Mouse (Mus musculus) C2C12 (cell line): ENCODE results near the gene Calm3. TPM values are rescaled to one million over a fixed set of nuclear protein-coding genes. Genes with fewer than 3 reads are reported as not detected.

ENCODE experiments used
- H3K27me3 ChIP-seq: one replicate; pipeline ENCODE4 v1.6.1; 2011; ENCODE audit not compliant: control insufficient read depth, insufficient read depth, insufficient read length
- H3K36me3 ChIP-seq: one replicate; pipeline ENCODE4 v1.6.1; 2011; ENCODE audit not compliant: control insufficient read depth, insufficient read depth
- H3K4me3 ChIP-seq: one replicate; pipeline ENCODE4 v1.5.1; 2011; ENCODE audit warnings: mild to moderate bottlenecking, control low read depth; ENCODE audit not compliant: poor library complexity, insufficient read depth, severe bottlenecking
- H3K79me2 ChIP-seq: one replicate; pipeline ENCODE4 v1.6.1; 2011; ENCODE audit not compliant: control insufficient read depth, insufficient read depth
- H3K79me3 ChIP-seq: one replicate; pipeline ENCODE4 v1.6.1; 2011; ENCODE audit warnings: low read depth, control low read depth
- H3ac ChIP-seq: one replicate; pipeline ENCODE3; 2011; ENCODE audit warnings: low read depth; ENCODE audit not compliant: control insufficient read depth, insufficient read length
- CEBPB ChIP-seq: IDR thresholded peaks from one replicate; pipeline ENCODE4 v1.6.1; 2011; ENCODE audit warnings: low read depth, mild to moderate bottlenecking, control low read depth, moderate library complexity
- CTCF ChIP-seq: IDR thresholded peaks from one replicate; pipeline ENCODE4 v1.5.1; 2011; ENCODE audit not compliant: control insufficient read depth, insufficient read depth, insufficient read length
- FOSL1 ChIP-seq: IDR thresholded peaks from one replicate; pipeline ENCODE4 v1.8.0; 2011; ENCODE audit warnings: mild to moderate bottlenecking, low read length; ENCODE audit not compliant: poor library complexity, insufficient read depth, severe bottlenecking
- MAX ChIP-seq: IDR thresholded peaks from one replicate; pipeline ENCODE4 v1.6.1; 2011; ENCODE audit warnings: mild to moderate bottlenecking, control low read depth
- MYOD1 ChIP-seq: IDR thresholded peaks from one replicate; pipeline ENCODE4 v1.6.1; 2011; ENCODE audit warnings: low read depth; ENCODE audit not compliant: control insufficient read depth, insufficient read length
- MYOG ChIP-seq: IDR thresholded peaks from one replicate; pipeline ENCODE4 v1.6.1; 2011; ENCODE audit not compliant: control insufficient read depth, insufficient read length; ENCODE audit errors: extremely low read depth
- USF1 ChIP-seq: IDR thresholded peaks from one replicate; pipeline ENCODE4 v1.6.1; 2011; ENCODE audit warnings: low read depth, mild to moderate bottlenecking, control low read depth, moderate library complexity
- polyA plus RNA-seq: library from polyadenylated mRNA; unstranded; fragments of >200 nt; fragmentation: generic; extraction: Trizol; gene quantifications from one replicate; pipeline ENCODE4 v1.2.1, GENCODE M21; 2012; ENCODE audit warnings: missing spikeins

The Calm3 gene
- polyA plus RNA-seq, 1 experiment = 365 TPM

DNA sequence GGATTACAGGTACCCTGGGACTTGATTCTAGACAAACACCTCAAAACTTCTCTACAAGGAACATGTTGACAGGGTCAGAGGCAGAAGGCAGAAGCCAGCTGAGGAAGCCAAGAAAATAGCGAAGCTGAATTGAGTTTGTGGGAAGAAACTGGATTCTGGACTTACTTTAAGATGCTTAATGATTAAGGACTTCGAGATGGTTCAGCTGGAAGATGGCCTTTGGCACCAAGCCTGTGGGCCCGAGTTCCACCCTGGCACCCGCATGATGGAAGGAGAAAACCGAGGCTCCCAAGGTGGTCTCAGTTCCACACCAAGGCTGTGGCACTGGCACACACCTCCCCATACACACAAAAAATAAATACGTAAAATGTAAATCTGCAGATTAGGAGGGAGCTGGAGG is 33.4 kb downstream of the Calm3 start:
- H3K79me3 ChIP-seq = no peaks in the 10 kb centered on the region
- TF ChIP-seq CTCF (no peak), USF1 (no peak), FOSL1 (no peak), MYOG (no peak), MAX (no peak), MYOD1 (no peak), CEBPB (no peak)
- H3K27me3 ChIP-seq = no peaks in the 10 kb centered on the region
- H3K4me3 ChIP-seq = no peak overlapping the region
- no peaks in the 10 kb centered on the region for H3K36me3 ChIP-seq
- no peaks in the 10 kb centered on the region for H3K79me2 ChIP-seq
- H3ac ChIP-seq = no peak overlapping the region

DNA sequence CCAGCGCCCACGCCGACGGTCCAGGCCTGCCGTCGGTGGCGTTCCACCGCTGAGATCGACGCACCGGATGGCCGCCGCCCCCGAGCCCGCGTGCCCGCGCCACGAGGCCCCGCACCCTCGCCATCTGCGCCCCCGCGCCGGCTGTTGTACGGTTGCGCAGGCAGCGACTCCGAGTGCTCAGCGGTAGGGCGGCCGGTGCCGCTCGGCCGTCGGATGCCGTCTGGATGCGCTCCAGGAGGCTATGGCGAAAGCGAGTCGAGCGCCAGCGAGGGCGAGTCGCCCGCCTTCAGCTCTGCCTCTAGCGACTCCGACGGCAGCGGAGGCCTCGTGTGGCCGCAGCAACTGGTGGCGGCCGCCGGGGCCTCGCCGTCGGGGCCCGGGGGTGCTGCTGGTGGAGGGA is 38.0 kb downstream of the Calm3 start:
- no peaks in the 10 kb centered on the region for H3K79me3 ChIP-seq
- no peaks in the 10 kb centered on the region for H3K36me3 ChIP-seq
- no peak overlapping the region for H3ac ChIP-seq
- no peaks in the 10 kb centered on the region for H3K79me2 ChIP-seq
- H3K27me3 ChIP-seq = no peaks in the 10 kb centered on the region
- no peak for TF ChIP-seq MYOD1
- no peak for TF ChIP-seq CTCF
- TF ChIP-seq MAX = no peak
- no peak for TF ChIP-seq FOSL1
- TF ChIP-seq USF1 = no peak
- no peak for TF ChIP-seq MYOG
- TF ChIP-seq CEBPB = no peak
- no peak overlapping the region for H3K4me3 ChIP-seq

DNA sequence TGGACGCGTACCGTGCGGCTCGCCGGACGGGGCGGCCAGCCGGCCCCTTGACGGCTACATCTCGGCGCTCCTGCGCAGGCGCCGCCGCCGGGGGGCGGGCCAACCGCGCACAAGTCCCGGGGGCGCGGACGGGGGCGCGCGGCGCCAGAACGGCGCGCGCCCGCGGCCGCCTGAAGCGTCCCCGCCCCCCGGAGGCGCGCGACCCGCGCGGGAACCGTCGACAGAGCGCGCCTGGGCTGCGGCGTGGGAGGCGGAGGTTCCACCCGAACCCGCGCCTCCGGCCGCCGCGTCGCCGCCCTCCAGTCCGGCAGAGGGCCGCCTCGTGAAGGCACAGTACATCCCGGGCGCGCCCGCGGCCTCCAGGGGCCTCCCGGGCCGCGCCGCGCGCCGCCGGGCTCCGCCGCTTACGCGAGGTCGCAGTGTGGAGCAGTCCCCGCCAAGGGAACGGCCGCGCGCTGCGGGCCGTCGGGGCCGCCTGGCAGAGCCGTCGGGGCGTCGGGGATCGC is 38.6 kb downstream of the Calm3 start:
- TF ChIP-seq CEBPB (no peak), MYOG (no peak), USF1 (no peak), MYOD1 (no peak), MAX (no peak), FOSL1 (no peak), CTCF (no peak)
- no peak overlapping the region for H3ac ChIP-seq
- no peaks in the 10 kb centered on the region for H3K36me3 ChIP-seq
- H3K27me3 ChIP-seq = no peaks in the 10 kb centered on the region
- H3K4me3 ChIP-seq = no peak overlapping the region
- no peaks in the 10 kb centered on the region for H3K79me2 ChIP-seq
- H3K79me3 ChIP-seq = no peaks in the 10 kb centered on the region

DNA sequence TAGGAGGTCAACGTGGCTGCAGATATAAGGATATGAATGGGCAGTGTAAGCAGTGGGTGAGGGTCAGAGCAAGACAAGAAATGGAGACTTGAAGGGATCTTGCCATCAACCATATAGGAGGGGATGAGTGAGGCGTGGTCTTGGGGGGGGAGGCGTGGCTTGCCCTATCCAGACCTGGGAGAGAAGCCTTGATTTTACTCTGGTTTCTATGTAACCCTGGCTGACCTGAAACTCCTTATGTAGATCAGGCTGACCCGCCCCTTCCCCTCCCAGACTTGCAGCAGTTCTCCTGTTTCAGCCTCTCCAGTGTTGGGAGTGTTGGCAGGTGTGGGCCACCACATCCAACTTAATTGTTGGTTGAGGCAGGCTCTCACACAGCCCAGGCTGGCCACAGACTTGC is 39.6 kb downstream of the Calm3 start:
- Histone ChIP-seq H3K79me3 (no peaks in the 10 kb centered on the region), H3ac (no peak overlapping the region), H3K79me2 (no peaks in the 10 kb centered on the region), H3K36me3 (no peaks in the 10 kb centered on the region), H3K27me3 (no peaks in the 10 kb centered on the region), H3K4me3 (no peak overlapping the region)
- TF ChIP-seq USF1 = no peak
- no peak for TF ChIP-seq MYOD1
- TF ChIP-seq CEBPB = no peak
- no peak for TF ChIP-seq MAX
- TF ChIP-seq FOSL1 = no peak

DNA sequence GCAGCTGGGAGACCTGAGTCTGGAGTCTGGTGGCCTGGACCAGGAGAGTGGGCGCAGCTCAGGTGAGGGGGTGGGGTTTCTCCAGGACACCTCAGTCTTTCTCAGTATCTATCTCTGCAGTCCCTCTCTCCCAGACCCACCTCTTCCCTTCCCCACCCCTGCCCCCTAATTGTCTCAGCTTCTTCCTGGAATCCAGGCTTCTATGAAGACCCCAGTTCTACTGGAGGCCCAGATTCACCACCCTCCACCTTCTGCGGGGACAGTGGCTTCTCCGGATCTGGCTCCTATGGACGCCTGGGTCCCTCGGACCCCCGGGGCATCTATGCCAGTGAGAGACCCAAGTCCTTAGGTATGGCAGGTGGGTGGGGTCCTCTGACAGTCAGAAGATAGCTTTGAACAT is 40.8 kb downstream of the Calm3 start:
- no peaks in the 10 kb centered on the region for H3K79me3 ChIP-seq
- H3K36me3 ChIP-seq = no peaks in the 10 kb centered on the region
- no peak overlapping the region for H3K4me3 ChIP-seq
- no peak for TF ChIP-seq MAX
- no peak for TF ChIP-seq MYOG
- TF ChIP-seq CEBPB = no peak
- TF ChIP-seq CTCF = no peak
- no peak for TF ChIP-seq USF1
- no peak for TF ChIP-seq FOSL1
- TF ChIP-seq MYOD1 = no peak
- H3K27me3 ChIP-seq = no peaks in the 10 kb centered on the region
- H3K79me2 ChIP-seq = no peaks in the 10 kb centered on the region
- H3ac ChIP-seq = no peak overlapping the region

- no peaks in the 10 kb centered on the region for H3K27me3 ChIP-seq
- no peaks in the 10 kb centered on the region for H3K36me3 ChIP-seq
- no peak for TF ChIP-seq MYOD1
- TF ChIP-seq FOSL1 = no peak
- no peaks in the 10 kb centered on the region for H3K79me3 ChIP-seq
- no peak overlapping the region for H3ac ChIP-seq
- no peaks in the 10 kb centered on the region for H3K79me2 ChIP-seq
- H3K4me3 ChIP-seq = no peak overlapping the region
Observed at GRCm38 (mm10) chr7:16880615-16881014, 43.3 kb downstream of the Calm3 start.
